Mouse (Mus musculus) MEL (cell line): ENCODE data around the gene Git1. TPM values are rescaled to one million over a fixed set of nuclear protein-coding genes. Genes with fewer than 3 reads are reported as not detected.
A peak's percentile ranks its signal among the peaks of the same experiment; 100 is the strongest.

Experiments used
- DNase-seq: peaks from one replicate; pipeline ENCODE4 v3.0.0; 2011; ENCODE audit warnings: low read depth, low spot score
- H3K27ac ChIP-seq: 2 replicates; pipeline ENCODE4 v1.5.1; 2012; ENCODE audit warnings: low read depth, mild to moderate bottlenecking, control low read depth, low read length, moderate library complexity; ENCODE audit not compliant: control insufficient read depth
- H3K27me3 ChIP-seq, 2 experiments: fragments of 150-350 bp in 1 of 2; sonication (generic) in 1 of 2; 2 replicates each; pipeline ENCODE4 v1.6.1; 2012; ENCODE audit warnings: low read length in 2 of 2, mild to moderate bottlenecking in 2 of 2, improper control_type of control experiment in 1 of 2, moderate library complexity in 1 of 2; ENCODE audit not compliant: insufficient read depth in 2 of 2, control insufficient read depth in 1 of 2
- H3K36me3 ChIP-seq, 2 experiments: 2 replicates each; pipeline ENCODE4 v1.6.1; 2012 to 2014; ENCODE audit warnings: low read length in 2 of 2, improper control_type of control experiment in 1 of 2, inconsistent platforms in 1 of 2, mild to moderate bottlenecking in 1 of 2; ENCODE audit not compliant: insufficient read depth in 2 of 2, control insufficient read depth in 1 of 2
- H3K4me1 ChIP-seq, 2 experiments: fragments of 150-350 bp in 1 of 2; sonication (generic) in 1 of 2; 2 replicates each; pipeline ENCODE4 v1.6.1; 2012; ENCODE audit warnings: low read length in 2 of 2, improper control_type of control experiment in 1 of 2, mild to moderate bottlenecking in 1 of 2; ENCODE audit not compliant: insufficient read depth in 2 of 2, control insufficient read depth in 1 of 2
- H3K4me3 ChIP-seq, 2 experiments: fragments of 150-350 bp in 1 of 2; sonication (generic) in 1 of 2; 2 replicates each; pipeline ENCODE4 v1.5.1; 2012; ENCODE audit warnings: low read depth in 2 of 2, low read length in 2 of 2, mild to moderate bottlenecking in 2 of 2, moderate library complexity in 2 of 2, control low read depth in 1 of 2, improper control_type of control experiment in 1 of 2; ENCODE audit not compliant: control insufficient read depth in 1 of 2, insufficient read depth in 1 of 2
- H3K79me2 ChIP-seq: 2 replicates; pipeline ENCODE4 v1.6.1; 2012; ENCODE audit warnings: mild to moderate bottlenecking, low read length, moderate library complexity; ENCODE audit not compliant: control insufficient read depth, poor library complexity, insufficient read depth
- H3K9ac ChIP-seq: 2 replicates; pipeline ENCODE4 v1.6.1; 2012; ENCODE audit warnings: low read depth, mild to moderate bottlenecking, control low read depth, low read length, moderate library complexity; ENCODE audit not compliant: control insufficient read depth, poor library complexity, severe bottlenecking
- H3K9me3 ChIP-seq: fragments of 150-350 bp; sonication (generic); replicated peaks from 2 replicates; pipeline ENCODE4 v1.6.1; 2012; ENCODE audit warnings: mild to moderate bottlenecking, low read length, improper control_type of control experiment, moderate library complexity; ENCODE audit not compliant: insufficient read depth
- BHLHE40 ChIP-seq: IDR thresholded peaks from 2 replicates; pipeline ENCODE4 v1.6.1; 2012; ENCODE audit warnings: low read depth, mild to moderate bottlenecking, inconsistent platforms, low read length, improper control_type of control experiment, borderline replicate concordance
- CHD2 ChIP-seq: IDR thresholded peaks from 2 replicates; pipeline ENCODE4 v1.6.1; 2011; ENCODE audit warnings: low read length, improper control_type of control experiment
- CTCF ChIP-seq, 3 experiments: IDR thresholded peaks in 2 of 3; conservative IDR thresholded peaks in 1 of 3; 2 replicates each; pipeline ENCODE4 v1.5.1; 2011 to 2012; ENCODE audit warnings: low read length in 3 of 3, low read depth in 2 of 3, mild to moderate bottlenecking in 2 of 3, improper control_type of control experiment in 1 of 3, inconsistent platforms in 1 of 3, mixed read lengths in 1 of 3, moderate library complexity in 1 of 3; ENCODE audit not compliant: control insufficient read depth in 1 of 3, insufficient read depth in 1 of 3, poor library complexity in 1 of 3, severe bottlenecking in 1 of 3
- ETS1 ChIP-seq: IDR thresholded peaks from 2 replicates; pipeline ENCODE4 v1.6.1; 2012; ENCODE audit warnings: low read depth, mild to moderate bottlenecking, inconsistent platforms, low read length, improper control_type of control experiment, moderate library complexity
- GABPA ChIP-seq: IDR thresholded peaks from 2 replicates; pipeline ENCODE4 v1.6.1; 2012; ENCODE audit warnings: low read depth, mild to moderate bottlenecking, inconsistent platforms, low read length, improper control_type of control experiment, moderate library complexity
- GATA1 ChIP-seq: IDR thresholded peaks from 2 replicates; pipeline ENCODE4 v1.6.1; 2011; ENCODE audit warnings: low read depth, low read length, improper control_type of control experiment
- HCFC1 ChIP-seq: IDR thresholded peaks from 2 replicates; pipeline ENCODE4 v1.6.1; 2012; ENCODE audit warnings: low read depth, mild to moderate bottlenecking, inconsistent platforms, low read length, improper control_type of control experiment, moderate library complexity
- MAX ChIP-seq: IDR thresholded peaks from 2 replicates; pipeline ENCODE4 v1.6.1; 2011; ENCODE audit warnings: low read length, improper control_type of control experiment
- MYC ChIP-seq: IDR thresholded peaks from 2 replicates; pipeline ENCODE4 v1.6.1; 2011; ENCODE audit warnings: low read depth, mild to moderate bottlenecking, low read length, improper control_type of control experiment, moderate library complexity
- NELFE ChIP-seq: IDR thresholded peaks from 2 replicates; pipeline ENCODE4 v1.6.1; 2011; ENCODE audit warnings: low read depth, low read length, improper control_type of control experiment
- NRF1 ChIP-seq: IDR thresholded peaks from 2 replicates; pipeline ENCODE4 v1.6.1; 2014; ENCODE audit warnings: low read depth, mild to moderate bottlenecking, inconsistent platforms, low read length, improper control_type of control experiment, moderate library complexity; ENCODE audit not compliant: poor library complexity, insufficient read depth, severe bottlenecking
- POLR2AphosphoS5 ChIP-seq: IDR thresholded peaks from 2 replicates; pipeline ENCODE4 v1.6.1; 2012; ENCODE audit warnings: low read depth, borderline replicate concordance, mild to moderate bottlenecking, inconsistent platforms, low read length, moderate library complexity, mixed read lengths
- RAD21 ChIP-seq: IDR thresholded peaks from 2 replicates; pipeline ENCODE4 v1.6.1; 2011; ENCODE audit warnings: mild to moderate bottlenecking, low read depth, low read length, improper control_type of control experiment
- SMC3 ChIP-seq: IDR thresholded peaks from 2 replicates; pipeline ENCODE4 v1.6.1; 2011; ENCODE audit warnings: low read depth, low read length, improper control_type of control experiment
- TCF12 ChIP-seq: IDR thresholded peaks from 2 replicates; pipeline ENCODE4 v1.6.1; 2014; ENCODE audit warnings: low read depth, mild to moderate bottlenecking, inconsistent platforms, low read length, improper control_type of control experiment, moderate library complexity
- USF1 ChIP-seq: IDR thresholded peaks from 2 replicates; pipeline ENCODE4 v1.6.1; 2014; ENCODE audit warnings: low read depth, mild to moderate bottlenecking, inconsistent platforms, low read length, improper control_type of control experiment, moderate library complexity
- USF2 ChIP-seq, 2 experiments: IDR thresholded peaks; 2 replicates each; pipeline ENCODE4 v1.6.1; 2011 to 2012; ENCODE audit warnings: improper control_type of control experiment in 2 of 2, low read length in 2 of 2, borderline replicate concordance in 1 of 2, inconsistent platforms in 1 of 2, low read depth in 1 of 2, mild to moderate bottlenecking in 1 of 2; ENCODE audit not compliant: insufficient read depth in 1 of 2
- ZC3H11A ChIP-seq: IDR thresholded peaks from 2 replicates; pipeline ENCODE4 v1.6.1; 2012; ENCODE audit warnings: low read depth, mild to moderate bottlenecking, inconsistent platforms, low read length, improper control_type of control experiment
- ZKSCAN1 ChIP-seq: IDR thresholded peaks from 2 replicates; pipeline ENCODE4 v1.6.1; 2012; ENCODE audit warnings: low read depth, mild to moderate bottlenecking, inconsistent platforms, low read length, improper control_type of control experiment, moderate library complexity
- ZMIZ1 ChIP-seq: IDR thresholded peaks from 2 replicates; pipeline ENCODE4 v1.6.1; 2012; ENCODE audit warnings: low read depth, mild to moderate bottlenecking, inconsistent platforms, low read length, improper control_type of control experiment, moderate library complexity
- polyA plus RNA-seq, 2 experiments: library from polyadenylated mRNA; stranded (reverse) in 1 of 2; unstranded in 1 of 2; fragments of >175 nt in 1 of 2; fragments of >200 nt in 1 of 2; gene quantifications; 2 replicates each; pipeline versions ENCODE4 v1.2.1 to v1.2.4; 2012; ENCODE audit warnings: low replicate concordance in 2 of 2, low read depth in 1 of 2; ENCODE audit not compliant: insufficient read length in 2 of 2, insufficient read depth in 1 of 2, missing spikeins in 1 of 2
- total RNA-seq: library from RNA; depleted of rRNA; stranded (reverse); fragments of 300-350 nt; gene quantifications from 2 replicates; pipeline ENCODE4 v1.2.3, GENCODE M21; 2012

Git1 gene
- total and polyA plus RNA-seq, 3 experiments, result 33.1 to 81.4 TPM; not detected in 1

GRCm38 (mm10) chr11:77485229-77485628, 8.1 kb upstream of the Git1 start:
- Histone ChIP-seq H3K27me3 (no peaks in the 10 kb centered on the region), H3K27ac (no peak overlapping the region), H3K4me3 (no peak overlapping the region), H3K36me3 (peaks cover 0 to 22% of the 10 kb centered on the region in 2 experiments; a peak in 2 of 4 replicates), H3K4me1 (peaks cover 0 to 28% of the 10 kb centered on the region in 2 experiments; a peak in 2 of 4 replicates), H3K9me3 (no peaks in the 10 kb centered on the region), H3K79me2 (peaks cover 58% of the 10 kb centered on the region), H3K9ac (no peak overlapping the region)
- DNase-seq, result no peak
- TF ChIP-seq MYC (no peak), TCF12 (no peak), ETS1 (no peak), USF1 (no peak), NRF1 (no peak), MAX (no peak), CHD2 (no peak), ZC3H11A (no peak), BHLHE40 (no peak), HCFC1 (no peak), ZKSCAN1 (no peak), ZMIZ1 (no peak), NELFE (no peak), RAD21 (no peak), GABPA (no peak)

- Histone ChIP-seq H3K4me1 (peaks cover 2 to 35% of the 10 kb centered on the region in 2 experiments; a peak in 3 of 4 replicates), H3K27me3 (no peaks in the 10 kb centered on the region), H3K79me2 (peaks cover 53% of the 10 kb centered on the region), H3K27ac (no peak overlapping the region), H3K36me3 (peaks cover 0 to 28% of the 10 kb centered on the region in 2 experiments; a peak in 2 of 4 replicates), H3K9ac (no peak overlapping the region), H3K4me3 (no peak overlapping the region), H3K9me3 (no peaks in the 10 kb centered on the region)
- TF ChIP-seq SMC3, result no peak
- TF ChIP-seq USF2 (IDR thresholded peaks at IDR 0.05; ENCODE audit: borderline replicate concordance in 1 of 2, insufficient read depth in 1 of 2, low read depth in 1 of 2, low read length in 2 of 2), result no peak
- TF ChIP-seq GABPA, result no peak
- TF ChIP-seq GATA1, result no peak
- no peak for TF ChIP-seq POLR2AphosphoS5
- TF ChIP-seq NELFE, result no peak
- TF ChIP-seq CTCF (IDR thresholded peaks at IDR 0.05 in 2 of 3, conservative IDR thresholded peaks at IDR 0.05 in 1 of 3; ENCODE audit: control insufficient read depth in 1 of 3, insufficient read depth in 1 of 3, low read depth in 2 of 3, low read length in 3 of 3, poor library complexity in 1 of 3, severe bottlenecking in 1 of 3), result no peak
- DNase-seq, result peak; percentile 57
Observed at GRCm38 (mm10) chr11:77486798-77487197, 6.6 kb upstream of the Git1 start.
